11 mouse cellular contexts compared by ENCODE assay signal in genomic region chr17:11230604-11231395, GRCm38 (mm10).
DNase-seq lines count a peak whose midpoint lies in the region; ATAC-seq lines count a peak whose summit lies in the region.
"Had no signal": no experiment of that assay in that cellular context is flagged by ENCODE, and none has a peak within 500 bp of the region (broad histone marks: within the 10 kb centered on the region; RNA-seq: fewer than 3 reads in every experiment).

No protein-coding gene starts in this region.

- no peaks in the 10 kb centered on the region for H3K9me3 ChIP-seq in heart, embryonic 13.5 days
- no peaks in the 10 kb centered on the region for H3K9me3 ChIP-seq in forebrain, embryonic 12.5 days
- H3K9me3 ChIP-seq in limb, embryonic 11.5 days (ENCODE audit: control insufficient read depth, low read length) = no peaks in the 10 kb centered on the region

- H3K27ac ChIP-seq in heart, embryonic 13.5 days (replicated peaks) = no peak overlapping the region
- H3K27ac ChIP-seq in forebrain, embryonic 12.5 days = no peak overlapping the region
- H3K27ac ChIP-seq in limb, embryonic 11.5 days (replicated peaks; ENCODE audit: low read depth, low read length) = no peak overlapping the region

- ATAC-seq in heart, embryonic 13.5 days (ENCODE audit: extremely low read depth, insufficient number of reproducible peaks, low FRiP score, low TSS enrichment) = no peak
- peak; percentile 76 for ATAC-seq in forebrain, embryonic 12.5 days (ENCODE audit: low FRiP score)
- ATAC-seq in limb, embryonic 11.5 days (ENCODE audit: insufficient number of reproducible peaks, low FRiP score, low TSS enrichment, low read depth) = peak; percentile 17; the same call in 1 of the 2 replicates

- H3K4me2 ChIP-seq in heart, embryonic 13.5 days = peak overlapping the region; percentile 19
- peak overlapping the region; percentile 42 for H3K4me2 ChIP-seq in forebrain, embryonic 12.5 days
- H3K4me2 ChIP-seq in limb, embryonic 11.5 days (ENCODE audit: low read depth, severe bottlenecking) = peak overlapping the region; percentile 25; the same call in 1 of the 2 replicates
- H3K4me2 ChIP-seq: liver, embryonic 11.5 days had no signal

- 29% methylated on average over 12 of the region's 12 CpGs for WGBS in heart, embryonic 13.5 days
- 30% methylated on average over 12 of the region's 12 CpGs for WGBS in forebrain, embryonic 12.5 days
- WGBS in limb, embryonic 11.5 days = 31% methylated on average over 12 of the region's 12 CpGs

- H3K4me3 ChIP-seq in heart, embryonic 13.5 days = no peak overlapping the region
- H3K4me3 ChIP-seq in forebrain, embryonic 12.5 days (replicated peaks) = 0 out of 2 replicates have a peak overlapping the region, but pooled peaks have one; percentile 5
- no peak overlapping the region for H3K4me3 ChIP-seq in limb, embryonic 11.5 days (ENCODE audit: low read depth, low read length)

- 0 out of 2 replicates have a peak, but pooled peaks cover 4% of the 10 kb centered on the region for H3K27me3 ChIP-seq in heart, embryonic 13.5 days (replicated peaks)
- no peaks in the 10 kb centered on the region for H3K27me3 ChIP-seq in forebrain, embryonic 12.5 days
- no peaks in the 10 kb centered on the region for H3K27me3 ChIP-seq in limb, embryonic 11.5 days (ENCODE audit: control insufficient read depth, insufficient read depth, low read length)

- no peak for DNase-seq in heart, adult 8-10 months (ENCODE audit: low spot score)
- DNase-seq in Muller cell, postnatal 12 days (ENCODE audit: inconsistent ontology term) = peak; percentile 66
- DNase-seq in limb, embryonic 11.5 days (ENCODE audit: low spot score) = peak; percentile 45
- DNase-seq in layer of hippocampus, postnatal 14 days (ENCODE audit: low spot score in 2 of 2) = no peak
- no peak for DNase-seq in left cerebral cortex, postnatal 10 days (ENCODE audit: extremely low spot score in 1 of 2, low spot score in 2 of 2)
- DNase-seq in gastrocnemius, adult 8-10 months (ENCODE audit: low spot score in 2 of 2) = no peak
- DNase-seq: heart, adult 11 months; kidney, postnatal 25 days had no signal

- no peaks in the 10 kb centered on the region for H3K36me3 ChIP-seq in heart, embryonic 13.5 days
- no peaks in the 10 kb centered on the region for H3K36me3 ChIP-seq in forebrain, embryonic 12.5 days (replicated peaks)
- H3K36me3 ChIP-seq in limb, embryonic 11.5 days (ENCODE audit: control insufficient read depth, insufficient read depth, low read length) = no peaks in the 10 kb centered on the region

- intact Hi-C loops in left cerebral cortex, postnatal 10 days (cut with DNase I) = no loop called here

- H3K4me1 ChIP-seq in heart, embryonic 13.5 days = no peaks in the 10 kb centered on the region
- peaks cover 7% of the 10 kb centered on the region for H3K4me1 ChIP-seq in forebrain, embryonic 12.5 days
- no peaks in the 10 kb centered on the region for H3K4me1 ChIP-seq in limb, embryonic 11.5 days (ENCODE audit: control insufficient read depth, insufficient read depth, low read length)

- H3K9ac ChIP-seq in heart, embryonic 13.5 days = no peak overlapping the region
- H3K9ac ChIP-seq in forebrain, embryonic 12.5 days = no peak overlapping the region
- no peak overlapping the region for H3K9ac ChIP-seq in limb, embryonic 11.5 days (ENCODE audit: low read length)

Comparison
In these comparisons a context has a peak if more than half of its experiments do, and no peak if none do; other contexts are left out.
1. DNase-seq: peak in Muller cell, postnatal 12 days (single experiment) and limb, embryonic 11.5 days (single experiment); none in heart, adult 8-10 months (single experiment), layer of hippocampus, postnatal 14 days (0 of 2), left cerebral cortex, postnatal 10 days (0 of 2) and gastrocnemius, adult 8-10 months (0 of 2).
2. Peak in every context shown above with its lines, with median percentiles within 50 percentile points of each other: H3K4me2 ChIP-seq.